Mouse (Mus musculus): ENCODE results near the gene Epas1.

Gene Epas1

GRCm38 (mm10) chr17:86787805-86788204 is 34.3 kb downstream of the Epas1 start:
- DNase-seq (ENCODE audit: low spot score in 2 of 2), result no peak

GRCm38 (mm10) chr17:86788316-86788715 is 34.8 kb downstream of the Epas1 start:
- DNase-seq (ENCODE audit: low spot score in 2 of 2), result no peak

DNA sequence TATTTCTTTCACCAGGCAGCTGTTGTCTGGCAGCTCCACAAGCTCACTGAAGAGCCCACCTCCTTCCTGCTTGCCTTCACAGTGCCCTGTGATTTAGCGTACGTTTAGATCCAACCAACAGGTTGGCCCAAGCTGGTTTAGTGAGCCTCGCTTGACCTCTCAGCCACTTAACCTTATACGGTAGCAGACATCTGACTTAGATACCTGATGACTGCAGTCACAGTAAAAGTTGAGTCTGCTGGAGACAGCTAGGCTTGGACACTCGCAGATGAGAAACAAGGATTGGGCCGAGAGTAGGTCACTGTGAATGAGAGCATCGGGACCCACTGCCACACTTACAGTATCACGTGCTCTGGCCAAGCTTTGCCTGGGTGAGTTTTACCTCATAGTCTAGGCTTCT is 38.4 kb downstream of the Epas1 start:
- DNase-seq (ENCODE audit: low spot score in 2 of 2), result no peak

- no peak for DNase-seq (ENCODE audit: low spot score in 2 of 2)
These were observed 42.3 kb downstream of the Epas1 start for GRCm38 (mm10) chr17:86795773-86796172.

DNA sequence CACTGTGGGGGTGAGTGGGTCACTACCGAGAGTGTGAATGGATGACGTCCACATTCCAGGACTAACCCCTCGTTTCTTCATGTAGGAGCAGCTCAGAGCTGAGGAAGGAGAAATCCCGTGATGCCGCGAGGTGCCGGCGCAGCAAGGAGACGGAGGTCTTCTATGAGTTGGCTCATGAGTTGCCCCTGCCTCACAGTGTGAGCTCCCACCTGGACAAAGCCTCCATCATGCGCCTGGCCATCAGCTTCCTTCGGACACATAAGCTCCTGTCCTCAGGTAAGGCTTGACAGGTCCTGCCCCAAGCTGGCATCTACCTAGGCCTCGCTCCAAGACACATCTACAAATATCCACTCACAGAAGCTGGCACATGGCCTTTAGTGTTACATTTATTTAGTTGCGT is 43.5 kb downstream of the Epas1 start:
- DNase-seq (ENCODE audit: low spot score in 2 of 2), result no peak

DNA sequence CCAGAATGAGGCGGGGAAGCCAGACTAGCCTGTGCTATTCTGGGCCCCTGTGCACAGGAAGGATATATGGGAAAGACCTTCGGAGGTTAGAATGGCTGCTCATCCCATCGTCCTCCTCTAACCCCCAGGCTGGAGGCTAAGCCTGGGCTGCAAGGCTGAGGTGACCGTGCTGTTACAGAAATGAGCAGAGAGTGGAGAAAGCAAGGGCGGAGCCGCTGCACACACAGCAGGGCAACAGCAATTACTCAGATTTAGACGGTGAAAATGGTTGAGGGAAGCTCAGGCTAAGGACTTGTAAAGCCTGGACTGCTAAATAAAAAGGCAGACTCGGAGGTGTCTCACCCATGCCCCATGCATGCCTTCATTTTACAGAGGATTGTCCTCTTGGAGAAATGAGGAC is 45.0 kb downstream of the Epas1 start:
- DNase-seq (ENCODE audit: low spot score in 2 of 2), result no peak

DNA sequence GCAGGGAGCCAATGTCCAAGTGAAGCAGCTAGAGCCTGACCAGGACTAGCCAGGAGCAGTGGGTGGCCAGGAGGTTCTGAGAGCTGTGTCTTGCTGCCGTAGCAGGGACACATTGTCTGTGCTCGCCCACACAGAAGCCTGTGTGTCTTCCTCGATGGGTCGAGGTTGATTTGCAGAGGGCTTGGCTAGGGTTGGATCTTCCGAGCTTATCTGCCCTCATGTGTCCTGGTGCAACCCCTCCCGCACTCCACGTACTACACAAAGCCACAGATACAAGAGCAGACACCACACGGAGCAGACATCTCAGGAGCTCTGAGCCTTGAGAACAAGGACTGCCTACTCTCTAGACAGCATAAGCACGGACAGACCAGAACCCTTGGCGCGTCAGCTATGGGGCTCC is 45.5 kb downstream of the Epas1 start:
- DNase-seq (ENCODE audit: low spot score in 2 of 2), result no peak

GRCm38 (mm10) chr17:86800535-86800934 is 47.0 kb downstream of the Epas1 start:
- no peak for DNase-seq (ENCODE audit: low spot score in 2 of 2)

DNA sequence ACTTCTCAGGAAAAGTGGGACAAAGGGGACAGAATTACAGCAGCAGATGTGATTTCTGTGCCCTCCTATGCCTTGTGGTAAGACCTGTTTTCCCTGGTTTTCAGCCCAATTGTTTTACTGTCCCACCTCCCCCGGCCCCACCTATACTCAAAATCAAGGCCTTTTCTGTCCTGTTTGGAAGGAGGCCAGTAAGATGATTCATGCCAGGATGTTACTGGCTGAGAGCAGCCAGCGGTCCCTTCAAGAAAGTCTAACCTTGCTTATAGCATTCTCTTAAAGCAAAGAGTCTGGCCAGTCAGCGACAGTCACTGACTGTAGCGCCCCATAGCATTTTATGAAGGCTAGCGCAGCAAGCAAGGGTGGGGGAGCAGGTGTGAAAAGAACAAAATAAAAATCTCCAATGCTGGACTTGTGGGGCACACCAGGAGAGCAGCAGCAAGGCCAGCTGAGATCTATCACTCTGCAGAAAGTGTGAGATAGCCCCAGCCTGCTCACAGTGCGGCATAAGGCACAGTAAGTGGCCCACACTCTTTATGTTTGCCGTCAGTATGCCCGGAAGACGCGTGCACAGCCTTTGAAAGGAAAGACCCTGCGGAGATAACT is 47.8 kb downstream of the Epas1 start:
- DNase-seq (ENCODE audit: low spot score in 2 of 2), result peak in 1 of 2 experiments; percentile 18

- no peak for DNase-seq (ENCODE audit: low spot score in 2 of 2)
These were observed 48.4 kb downstream of the Epas1 start for GRCm38 (mm10) chr17:86801876-86802275.

GRCm38 (mm10) chr17:86802351-86802985 is 49.0 kb downstream of the Epas1 start:
- no peak for DNase-seq (ENCODE audit: low spot score in 2 of 2)

DNA sequence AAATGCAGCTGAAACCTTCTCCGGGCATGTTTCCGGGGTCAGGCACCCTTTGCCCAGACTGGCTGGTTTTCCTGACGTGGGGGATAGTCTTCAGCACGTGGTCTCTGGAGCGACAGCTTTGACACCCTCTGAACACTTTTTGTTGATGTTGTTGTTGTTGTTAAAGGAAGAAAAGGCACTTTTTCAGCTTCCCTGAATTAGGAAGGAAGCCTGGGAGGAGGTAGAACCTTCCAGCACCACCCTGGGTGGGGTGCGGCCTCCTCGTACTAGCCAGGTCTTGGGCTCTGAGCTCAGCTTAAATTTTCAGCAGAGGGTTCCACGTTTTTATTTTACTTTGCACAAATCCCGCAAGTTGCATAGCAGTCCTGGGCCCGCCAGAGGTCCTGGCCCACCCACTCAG is 49.6 kb downstream of the Epas1 start:
- DNase-seq (ENCODE audit: low spot score in 2 of 2), result no peak

- DNase-seq (ENCODE audit: low spot score in 2 of 2), result no peak
These were observed 50.2 kb downstream of the Epas1 start for GRCm38 (mm10) chr17:86803653-86804052.

GRCm38 (mm10) chr17:86812029-86812428 is 58.5 kb downstream of the Epas1 start:
- no peak for DNase-seq (ENCODE audit: low spot score in 2 of 2)

DNA sequence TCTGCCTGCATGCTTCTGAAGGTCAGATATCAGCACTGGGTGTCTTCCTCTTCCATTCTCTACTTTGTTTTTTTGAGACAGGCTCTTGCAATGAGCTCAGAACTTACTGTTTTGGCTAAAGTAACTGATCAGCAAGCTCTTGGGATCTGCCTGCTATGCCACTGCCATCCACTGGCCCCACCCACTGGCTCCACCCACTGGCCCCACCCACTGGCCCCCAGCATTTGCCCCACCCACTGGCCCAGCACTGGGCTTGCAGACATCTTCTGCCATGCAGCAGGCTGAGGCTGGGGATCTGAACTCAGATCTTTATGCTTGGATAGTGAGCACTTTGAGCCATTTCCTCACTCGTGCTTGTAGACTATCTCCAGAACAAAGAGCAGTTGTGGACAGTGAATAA is 60.8 kb downstream of the Epas1 start:
- no peak for DNase-seq (ENCODE audit: low spot score in 2 of 2)

- no peak for DNase-seq (ENCODE audit: low spot score in 2 of 2)
These were observed 61.7 kb downstream of the Epas1 start for GRCm38 (mm10) chr17:86815016-86815865.

GRCm38 (mm10) chr17:86822017-86822737 is 68.7 kb downstream of the Epas1 start:
- DNase-seq (ENCODE audit: low spot score in 2 of 2), result no peak

GRCm38 (mm10) chr17:86824502-86825162 is 71.1 kb downstream of the Epas1 start:
- DNase-seq (ENCODE audit: low spot score in 2 of 2), result no peak

DNA sequence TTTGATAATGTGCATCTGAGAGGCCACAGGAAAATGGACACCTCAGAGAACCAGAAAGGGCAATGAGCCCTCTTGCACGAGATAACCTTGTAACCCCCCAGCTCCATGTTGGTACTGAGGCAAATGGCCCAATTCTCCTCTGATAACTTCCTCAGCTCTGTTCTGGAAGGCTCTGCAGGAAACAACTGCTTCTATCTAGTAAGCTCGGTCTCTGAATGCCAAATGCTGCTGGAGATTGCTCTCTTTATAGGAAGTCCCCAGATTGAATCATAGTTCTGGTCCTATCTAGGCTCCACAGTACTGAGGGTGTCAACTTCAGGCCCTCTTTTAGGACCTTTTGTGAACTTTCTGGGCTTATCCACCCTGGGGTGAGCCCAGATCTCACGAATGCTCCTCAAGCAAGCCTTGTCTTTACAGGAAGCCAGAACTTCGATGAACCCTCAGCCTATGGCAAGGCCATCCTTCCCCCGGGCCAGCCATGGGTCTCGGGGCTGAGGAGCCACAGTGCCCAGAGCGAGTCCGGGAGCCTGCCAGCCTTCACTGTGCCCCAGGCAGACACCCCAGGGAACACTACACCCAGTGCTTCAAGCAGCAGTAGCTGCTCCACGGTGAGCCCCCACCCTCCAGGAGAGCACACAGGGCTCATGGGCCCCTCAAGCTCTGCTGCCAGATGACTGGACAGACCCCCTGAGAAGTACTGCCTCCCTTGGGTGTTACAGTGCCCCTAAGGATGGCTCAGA is 71.8 kb downstream of the Epas1 start:
- DNase-seq (ENCODE audit: low spot score in 2 of 2), result no peak

DNA sequence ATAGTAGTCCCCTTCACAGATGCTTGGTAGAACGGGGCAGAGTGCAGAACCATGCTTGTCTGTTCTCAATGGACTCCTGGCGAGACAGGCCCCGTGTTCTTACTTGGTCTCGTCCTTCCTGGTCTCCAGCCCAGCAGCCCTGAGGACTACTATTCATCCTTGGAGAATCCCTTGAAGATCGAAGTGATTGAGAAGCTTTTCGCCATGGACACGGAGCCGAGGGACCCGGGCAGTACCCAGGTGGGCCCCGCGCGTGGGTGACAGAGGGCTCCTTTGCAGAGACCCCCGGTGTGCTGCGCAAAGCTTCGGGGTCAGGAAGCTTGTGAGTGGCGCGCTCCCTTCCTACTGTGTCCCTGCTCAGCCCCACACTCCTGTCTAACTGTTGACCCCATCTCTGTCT is 72.9 kb downstream of the Epas1 start:
- no peak for DNase-seq (ENCODE audit: low spot score in 2 of 2)
